Comparison of ENCODE assay signal across 13 mouse cellular contexts in genomic region chr1:183159183-183159582, GRCm38 (mm10).
"Had no signal": no experiment of that assay in that cellular context is flagged by ENCODE, and none has a peak within 500 bp of the region (broad histone marks: within the 10 kb centered on the region; RNA-seq: fewer than 3 reads in every experiment).

No protein-coding gene starts in this region.

- H3K27me3 ChIP-seq: kidney, embryonic 15.5 days; liver, embryonic 13.5 days; neural tube, embryonic 15.5 days had no signal

- H3K4me2 ChIP-seq: kidney, embryonic 15.5 days; liver, embryonic 13.5 days; neural tube, embryonic 15.5 days had no signal

- H3K9me3 ChIP-seq: kidney, embryonic 15.5 days; liver, embryonic 13.5 days; neural tube, embryonic 15.5 days had no signal

- H3K4me3 ChIP-seq: kidney, embryonic 15.5 days; left cerebral cortex, adult 2 months; liver, embryonic 13.5 days; midbrain, embryonic 10.5 days; neural tube, embryonic 15.5 days had no signal

- ATAC-seq: intestine, embryonic 16.5 days; midbrain, embryonic 16.5 days had no signal

- H3K36me3 ChIP-seq: liver, embryonic 13.5 days; neural tube, embryonic 15.5 days had no signal

- H3K9ac ChIP-seq: kidney, embryonic 15.5 days; liver, embryonic 13.5 days; neural tube, embryonic 15.5 days had no signal

- DNase-seq: kidney, adult 2 months; kidney, postnatal 14 days; liver, embryonic 13.5 days; lung, adult 18-20 months; right cerebral cortex, adult 18-20 months; right cerebral cortex, postnatal 25 days; thymus, postnatal 4 days had no signal

- H3K27ac ChIP-seq: kidney, embryonic 15.5 days; left cerebral cortex, adult 2 months; liver, embryonic 13.5 days; midbrain, embryonic 10.5 days; neural tube, embryonic 15.5 days had no signal
